Mouse (Mus musculus) CH12F3 (cell line): ENCODE data around the gene Nbeal1.
"Not testable (repeated sequence)": the region's sequence is repeated elsewhere in the genome, so short reads cannot be mapped to it uniquely, and the experiment has no call there.

Experiments
- in situ Hi-C: fragments of 300-500 bp; cut with MboI; formaldehyde crosslinking; loops from 2 replicates; pipeline ENCODE4 v1.14.3; 2020; ENCODE audit warnings: low sequenced_read_pairs

Nbeal1 gene

GRCm38 (mm10) chr1:60179932-60180783 lies at the start of gene Nbeal1:
Nbeal1 (plus strand) TSS chr1:60180599.
- in situ Hi-C loops, result no loop called here

- in situ Hi-C loops, result no loop called here
Observed at GRCm38 (mm10) chr1:60137346-60137745, 43.1 kb upstream of the Nbeal1 start.

DNA sequence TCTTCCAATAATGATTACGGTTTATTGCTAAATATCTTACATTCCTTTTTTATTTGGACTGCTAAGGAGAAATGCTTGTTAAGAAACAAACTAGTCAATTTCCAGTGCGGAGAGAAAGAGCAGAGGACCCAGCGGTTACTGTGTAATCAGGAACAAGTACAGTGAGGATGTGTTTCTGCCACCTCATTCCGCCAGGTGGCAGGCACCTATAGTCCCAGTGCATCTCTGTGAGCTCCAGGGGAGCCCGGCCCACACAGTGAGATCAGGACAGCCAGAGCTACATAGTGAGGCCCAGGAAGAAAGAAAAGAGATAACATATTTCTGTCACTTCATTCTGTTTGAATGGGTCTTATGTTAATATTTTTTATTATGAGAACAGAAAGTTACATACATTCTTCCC lies 27.7 kb upstream of the Nbeal1 start:
- in situ Hi-C loops, result loop anchor here (25.0 kb wide), 1 partner anchor 710 kb away; no protein-coding TSS in a partner anchor

GRCm38 (mm10) chr1:60156651-60157050 lies 23.7 kb upstream of the Nbeal1 start:
- in situ Hi-C loops, result loop anchor here (25.0 kb wide), 1 partner anchor 706 kb away; no protein-coding TSS in a partner anchor

DNA sequence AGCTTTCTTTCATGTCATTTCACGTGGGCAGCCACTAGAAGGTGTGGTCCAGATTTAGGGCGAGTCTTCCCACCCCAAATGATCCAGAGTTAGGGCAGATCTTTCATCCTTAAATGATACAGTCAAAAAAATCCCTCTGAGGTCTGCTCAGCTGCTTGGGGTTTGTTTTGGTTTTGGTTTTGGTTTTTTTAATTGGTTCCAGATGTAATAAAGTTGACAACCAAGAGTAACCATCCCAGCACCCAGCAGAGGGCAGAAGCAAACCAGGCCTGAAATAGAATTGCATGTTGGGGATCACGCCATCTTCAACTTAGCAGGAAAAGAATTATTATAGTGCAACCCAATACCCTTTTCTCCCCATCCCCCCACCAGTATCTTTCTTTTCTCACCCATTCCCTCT lies 22.0 kb upstream of the Nbeal1 start:
- in situ Hi-C loops, result loop anchor here (25.0 kb wide), 1 partner anchor 704 kb away; no protein-coding TSS in a partner anchor

GRCm38 (mm10) chr1:60163676-60164075 lies 16.7 kb upstream of the Nbeal1 start:
- in situ Hi-C loops, result loop anchor here (25.0 kb wide), 1 partner anchor 699 kb away; no protein-coding TSS in a partner anchor

DNA sequence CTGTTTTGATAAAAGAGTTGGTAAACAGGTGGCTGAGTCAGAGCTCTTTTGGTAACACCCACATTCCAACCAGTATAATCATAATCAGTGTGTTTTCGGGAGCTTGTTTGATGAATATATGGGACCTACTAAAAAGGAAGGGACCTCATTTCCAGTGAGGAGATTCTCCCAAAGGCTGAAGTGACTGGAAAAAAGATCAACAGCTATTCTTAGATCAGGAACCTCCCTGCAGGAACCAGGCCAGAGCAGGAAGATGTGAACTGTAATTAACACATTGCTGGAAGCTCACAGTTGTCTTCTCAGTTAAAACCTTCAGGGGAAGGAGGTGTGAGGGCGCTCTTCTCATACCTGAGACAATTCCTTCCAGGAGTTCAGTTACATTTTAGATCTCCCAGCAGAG lies 10.8 kb upstream of the Nbeal1 start:
- in situ Hi-C loops, result loop anchor here (25.0 kb wide), 1 partner anchor 693 kb away; no protein-coding TSS in a partner anchor

DNA sequence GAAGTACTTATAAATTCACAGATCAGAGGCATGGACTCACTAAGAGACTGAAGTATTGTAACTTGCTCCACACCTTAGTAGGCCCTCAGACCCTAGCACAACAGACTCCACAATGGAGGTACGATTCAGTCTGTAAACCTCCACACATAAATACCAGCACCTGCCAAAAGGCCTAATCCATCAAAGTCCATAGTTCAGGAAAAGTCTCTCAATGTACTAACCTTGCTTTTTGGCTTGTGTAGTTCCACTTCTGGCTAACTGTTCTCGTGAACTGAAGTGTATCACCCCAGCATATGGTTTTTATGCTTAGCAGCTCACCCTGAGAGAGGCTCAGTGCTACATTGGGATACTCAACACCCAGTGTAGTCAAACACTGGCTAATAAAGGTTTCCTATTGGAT lies 10.1 kb upstream of the Nbeal1 start:
- in situ Hi-C loops, result loop anchor here (25.0 kb wide), 1 partner anchor 692 kb away; no protein-coding TSS in a partner anchor

DNA sequence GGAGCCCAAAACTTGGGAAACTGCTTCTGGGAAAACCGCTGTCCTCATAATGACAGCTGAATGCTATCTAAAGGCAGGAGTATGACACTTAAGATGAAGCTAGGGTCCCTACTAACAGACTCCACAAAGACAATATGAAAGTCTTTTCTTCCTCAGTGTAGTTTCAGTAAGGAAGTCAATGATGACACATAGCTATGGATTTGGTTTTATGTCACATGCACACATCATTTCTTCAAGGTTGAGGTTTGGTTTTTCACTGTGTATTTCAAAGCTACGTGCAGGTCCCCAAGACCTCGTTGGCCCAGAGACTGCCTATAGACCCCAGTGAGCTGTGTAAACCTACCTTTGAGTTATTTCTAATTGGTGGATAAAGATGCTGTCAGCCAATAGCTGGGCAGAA lies 7.3 kb upstream of the Nbeal1 start:
- in situ Hi-C loops, result loop anchor here (25.0 kb wide), 1 partner anchor 689 kb away; no protein-coding TSS in a partner anchor

DNA sequence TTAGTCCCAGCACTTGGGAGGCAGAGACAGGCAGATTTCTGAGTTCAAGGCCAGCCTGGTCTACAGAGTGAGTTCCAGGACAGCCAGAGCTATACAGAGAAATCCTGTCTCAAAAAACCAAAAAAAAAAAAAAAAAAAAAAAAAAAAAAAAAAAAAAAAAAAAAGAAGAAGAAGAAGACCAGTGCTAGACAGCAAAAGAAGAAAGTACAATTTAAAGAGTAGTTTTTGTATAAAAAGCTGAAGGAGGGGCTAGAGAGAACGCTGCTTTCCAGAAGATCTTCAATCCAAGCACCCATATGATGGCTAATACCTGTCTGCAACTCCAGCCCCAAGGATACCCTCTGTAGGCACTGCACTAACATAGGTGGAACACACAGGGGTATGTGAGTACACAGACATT lies 2.6 kb upstream of the Nbeal1 start:
- in situ Hi-C loops, result not testable (repeated sequence)

DNA sequence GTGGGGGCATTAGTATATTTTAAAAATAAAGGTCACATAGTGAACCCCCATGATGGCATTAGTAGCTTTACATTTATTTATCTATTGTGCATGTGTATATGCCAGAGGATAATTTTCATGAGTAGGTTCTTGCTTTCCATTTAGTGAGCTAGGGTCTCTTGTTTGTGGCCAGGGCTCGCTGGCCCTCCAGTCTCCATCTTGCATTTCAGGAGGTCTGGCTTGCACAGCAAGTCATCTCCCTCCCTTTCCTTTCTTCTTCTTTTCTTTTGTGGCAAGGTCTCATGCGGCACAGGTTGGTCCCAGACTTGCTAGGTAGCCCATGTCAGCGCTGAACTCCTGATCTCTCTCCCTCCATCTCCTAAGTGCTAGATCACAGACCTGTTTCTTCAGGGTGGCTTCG lies 1.0 kb upstream of the Nbeal1 start:
- in situ Hi-C loops, result no loop called here

DNA sequence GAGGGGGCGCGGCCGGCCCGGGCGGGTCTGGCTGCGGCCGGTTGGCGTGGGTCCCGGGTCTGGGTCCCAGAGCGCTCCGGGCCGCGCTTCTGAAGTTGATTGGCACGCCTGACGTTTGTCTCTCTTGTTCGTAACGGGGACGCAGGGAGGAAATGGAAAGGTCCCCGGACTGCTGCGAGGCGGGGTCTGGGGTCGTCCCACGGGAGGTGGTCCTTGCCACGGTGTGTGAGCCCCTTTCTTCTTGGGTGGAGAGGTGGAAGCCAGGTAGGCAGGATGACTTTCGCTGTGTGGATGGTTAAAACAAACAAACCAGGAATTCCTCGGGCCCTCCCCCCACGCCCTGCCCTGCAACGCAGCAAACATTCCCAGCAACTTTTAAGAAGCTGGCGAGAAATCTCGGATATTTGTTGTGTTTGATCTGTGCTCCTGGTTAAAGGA lies 404 bp downstream of the Nbeal1 start:
- in situ Hi-C loops, result no loop called here

- in situ Hi-C loops, result no loop called here
Observed at GRCm38 (mm10) chr1:60188454-60188853, 8.1 kb downstream of the Nbeal1 start.

GRCm38 (mm10) chr1:60196813-60197212 lies 16.4 kb downstream of the Nbeal1 start:
- in situ Hi-C loops, result no loop called here

GRCm38 (mm10) chr1:60199006-60199405 lies 18.6 kb downstream of the Nbeal1 start:
- in situ Hi-C loops, result no loop called here

GRCm38 (mm10) chr1:60236261-60236660 lies 55.9 kb downstream of the Nbeal1 start:
- in situ Hi-C loops, result no loop called here

DNA sequence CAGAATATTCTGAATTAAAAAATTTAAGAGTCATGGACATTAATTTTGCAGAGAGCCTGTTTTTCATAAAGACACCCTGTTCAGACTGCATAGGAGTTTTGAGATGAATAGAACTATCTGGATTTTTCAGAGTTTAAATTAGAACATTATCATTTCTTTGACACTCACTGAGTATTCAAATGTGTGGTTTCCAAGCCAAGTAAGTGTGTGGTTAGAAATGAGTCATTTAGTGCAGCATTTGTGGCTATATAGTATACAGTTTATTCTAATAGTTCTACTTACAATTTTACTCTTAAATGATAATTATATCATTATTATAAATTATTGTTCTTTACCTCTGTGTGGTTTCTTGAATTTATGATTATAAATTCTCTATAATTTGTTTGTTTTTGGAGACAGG lies 60.0 kb downstream of the Nbeal1 start:
- in situ Hi-C loops, result no loop called here

DNA sequence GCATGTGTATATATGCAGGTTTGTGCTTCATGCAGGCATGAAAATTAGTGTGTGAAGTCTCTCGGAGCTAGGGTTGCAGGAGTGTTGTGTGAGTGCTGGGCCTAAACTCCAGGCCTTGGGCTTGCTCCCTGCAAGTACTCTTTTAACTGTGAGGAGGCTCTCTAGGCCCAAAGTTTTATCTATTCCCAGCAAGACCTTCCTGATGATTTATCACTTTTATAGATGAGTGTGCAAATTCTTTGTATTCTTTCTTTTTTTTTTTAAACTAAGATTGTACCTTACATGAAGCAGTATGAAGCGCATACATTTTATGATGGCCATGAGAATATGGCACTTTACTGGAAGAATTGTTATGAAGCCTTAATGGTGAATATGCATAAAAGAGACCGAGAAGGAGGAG lies 87.7 kb downstream of the Nbeal1 start:
- in situ Hi-C loops, result no loop called here

DNA sequence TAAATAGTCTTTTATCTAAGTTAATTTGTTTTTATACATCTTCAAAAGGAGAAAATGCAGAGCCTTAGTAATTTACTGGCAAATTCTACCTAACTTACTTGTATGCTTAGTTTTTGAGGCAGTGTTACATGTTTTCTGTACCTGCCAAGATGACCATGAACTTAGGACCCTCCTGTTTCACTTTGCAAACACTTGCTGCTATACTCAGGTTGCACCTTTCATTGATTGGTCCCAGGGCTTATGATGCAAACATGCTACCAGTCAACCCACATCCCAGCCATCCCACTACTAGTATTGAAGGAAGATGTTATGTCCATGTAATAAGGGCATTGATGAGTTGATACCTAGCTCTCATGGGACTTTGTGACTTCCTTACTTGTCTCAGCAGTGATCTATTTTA lies 88.9 kb downstream of the Nbeal1 start:
- in situ Hi-C loops, result no loop called here

GRCm38 (mm10) chr1:60272471-60272870 lies 92.1 kb downstream of the Nbeal1 start:
- in situ Hi-C loops, result no loop called here

DNA sequence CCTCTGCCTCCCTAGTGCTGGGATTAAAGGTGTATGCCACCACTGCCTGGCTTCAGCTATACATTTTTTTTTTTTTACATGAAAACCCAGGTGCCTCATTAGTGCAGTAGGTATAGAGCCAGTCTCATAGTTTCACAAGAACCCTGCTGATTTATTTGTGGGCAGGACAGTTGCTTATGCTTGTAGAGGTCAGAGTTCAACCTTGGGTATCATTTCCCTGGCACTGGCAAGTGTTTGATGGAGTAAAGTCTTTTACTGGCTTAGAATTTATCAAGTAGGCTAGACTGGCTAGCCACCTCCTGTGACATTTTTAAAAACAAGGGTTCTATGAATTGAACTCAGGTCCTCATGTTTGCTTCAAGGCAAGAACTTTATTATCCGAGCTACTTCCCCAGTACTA lies 113.5 kb downstream of the Nbeal1 start:
- in situ Hi-C loops, result no loop called here
